Mouse (Mus musculus) embryonic facial prominence, embryonic 10.5 days (tissue): ENCODE measurements at regions not wholly inside any gene's neighbourhood (a gene's known extent, or its start where the extent isn't known, plus 50 kb on each side); places are given as distances from the start of the nearest gene placed in this dataset.
A peak's percentile ranks its signal among the peaks of the same experiment; 100 is the strongest.

Source experiments
- DNase-seq: peaks from one replicate; pipeline ENCODE4 v3.0.0-alpha.2; 2017; ENCODE audit warnings: low spot score
- H3K27ac ChIP-seq: fragments of 300-500 bp; sonication (generic); replicated peaks from 2 replicates; pipeline ENCODE4 v1.5.1; 2016; ENCODE audit warnings: mild to moderate bottlenecking
- H3K27me3 ChIP-seq: fragments of 300-500 bp; sonication (generic); replicated peaks from 2 replicates; pipeline ENCODE4 v1.6.1; 2016; ENCODE audit warnings: low read depth, mild to moderate bottlenecking; ENCODE audit not compliant: poor library complexity, severe bottlenecking
- H3K36me3 ChIP-seq: fragments of 300-500 bp; sonication (generic); replicated peaks from 2 replicates; pipeline ENCODE4 v1.6.1; 2016; ENCODE audit warnings: mild to moderate bottlenecking, moderate library complexity
- H3K4me1 ChIP-seq: fragments of 300-500 bp; sonication (generic); 2 replicates; pipeline ENCODE4 v1.6.1; 2016
- H3K4me3 ChIP-seq: fragments of 300-500 bp; sonication (generic); 2 replicates; pipeline ENCODE4 v1.5.1; 2016; ENCODE audit warnings: mild to moderate bottlenecking, moderate library complexity
- H3K9me3 ChIP-seq: fragments of 300-500 bp; sonication (generic); 2 replicates; pipeline ENCODE4 v1.6.1; 2016; ENCODE audit warnings: mild to moderate bottlenecking
- WGBS: fragments of 180-500 bp; shearing (Covaris S2); methylation state at CpG from one replicate; pipeline ENCODE4 v1.1.7; 2016; 5-methylcytosine and 5-hydroxymethylcytosine counted together

DNA sequence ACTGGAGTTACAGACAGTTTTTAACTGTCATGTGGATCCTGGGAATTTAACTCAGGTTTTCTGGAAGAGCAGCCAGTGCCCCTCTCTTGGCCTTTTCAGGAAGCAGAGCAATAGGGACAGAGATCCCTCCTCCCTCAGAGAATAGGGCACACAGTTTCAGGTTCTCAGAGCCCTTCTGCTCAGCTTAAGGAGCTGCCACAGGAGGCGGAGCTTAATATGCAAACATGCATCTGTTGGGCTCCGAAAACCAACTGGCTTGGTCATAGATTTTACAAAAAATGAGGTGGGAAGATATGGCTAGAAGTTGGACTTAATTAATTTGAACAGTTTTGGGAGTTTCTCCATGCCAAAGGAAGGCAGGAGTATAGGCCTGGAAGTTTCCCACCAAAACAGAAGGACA, 61.9 kb upstream of the Znrf2 start:
- Histone ChIP-seq H3K4me1 (peaks cover 2% of the 10 kb centered on the region), H3K27ac (no peak overlapping the region), H3K9me3 (no peaks in the 10 kb centered on the region), H3K27me3 (peaks cover 12% of the 10 kb centered on the region), H3K4me3 (no peak overlapping the region), H3K36me3 (no peaks in the 10 kb centered on the region)
- DNase-seq = no peak
- WGBS = 82% methylated on average over 2 of the region's 2 CpGs

DNA sequence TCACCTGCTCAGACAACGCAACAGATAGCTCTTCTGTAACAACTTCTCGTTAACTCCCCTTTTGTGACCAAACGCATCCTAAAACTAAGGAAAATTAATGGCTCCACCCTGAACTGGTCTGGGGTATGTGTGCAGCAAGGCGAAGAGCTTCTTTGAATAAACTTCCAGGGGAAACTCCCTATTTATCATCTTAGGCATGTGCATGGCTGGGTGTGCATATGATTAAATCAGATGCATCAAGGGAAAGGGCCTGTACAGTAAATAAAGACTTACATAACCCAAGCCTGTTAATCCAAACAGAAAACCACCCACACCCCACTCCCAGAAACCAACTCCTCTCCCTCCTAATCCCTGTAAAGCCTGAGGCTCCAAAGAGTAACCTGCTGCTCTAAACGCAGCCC, 59.2 kb upstream of the Znrf2 start:
- Histone ChIP-seq H3K4me1 (peaks cover 15% of the 10 kb centered on the region), H3K4me3 (no peak overlapping the region), H3K27ac (no peak overlapping the region), H3K9me3 (no peaks in the 10 kb centered on the region), H3K36me3 (no peaks in the 10 kb centered on the region), H3K27me3 (peaks cover 31% of the 10 kb centered on the region)
- DNase-seq = no peak
- WGBS = 72% methylated on average over 5 of the region's 5 CpGs

DNA sequence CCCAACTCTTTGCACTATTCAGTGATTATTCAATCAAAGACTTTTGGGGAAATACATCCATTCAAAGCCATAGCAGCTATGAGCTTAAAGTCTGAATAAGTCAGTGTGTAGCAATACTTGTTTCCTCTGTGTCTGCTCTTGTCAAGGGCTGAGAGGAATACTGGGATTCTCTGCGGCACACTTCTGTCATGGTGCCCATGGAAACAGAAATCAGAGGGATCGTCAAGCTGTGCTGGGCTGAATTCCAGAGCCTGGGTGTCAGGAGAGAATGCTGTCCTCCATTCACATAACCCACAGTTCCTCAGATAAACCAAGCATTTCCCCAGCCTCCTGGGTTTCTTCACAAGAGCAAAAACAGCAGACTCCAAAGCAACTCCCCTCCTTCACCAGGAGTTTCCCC, 58.6 kb upstream of the Znrf2 start:
- no peaks in the 10 kb centered on the region for H3K9me3 ChIP-seq
- WGBS = 32% methylated on average over 2 of the region's 2 CpGs
- H3K27me3 ChIP-seq = peaks cover 36% of the 10 kb centered on the region
- H3K36me3 ChIP-seq = no peaks in the 10 kb centered on the region
- no peak overlapping the region for H3K27ac ChIP-seq
- DNase-seq = no peak
- H3K4me1 ChIP-seq = peaks cover 15% of the 10 kb centered on the region
- no peak overlapping the region for H3K4me3 ChIP-seq

DNA sequence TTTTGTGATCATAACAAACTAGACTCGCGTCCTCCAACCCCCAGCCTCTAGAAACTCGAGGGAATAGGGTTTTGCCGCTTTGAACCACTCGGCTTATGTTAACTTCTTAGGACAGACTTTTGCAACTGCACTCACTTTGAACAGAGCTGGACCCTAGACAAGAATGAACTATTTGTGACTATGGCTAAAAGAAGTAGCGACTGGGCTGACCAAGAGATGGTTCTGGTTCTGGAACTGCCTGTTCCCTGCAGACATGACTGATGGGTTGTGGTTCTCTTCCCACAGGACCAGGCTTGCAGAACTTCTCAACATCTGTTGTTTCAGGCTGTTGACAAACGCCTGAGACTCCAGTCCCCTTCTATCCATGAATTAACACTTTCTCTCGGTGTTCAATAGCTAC, 57.5 kb upstream of the Znrf2 start:
- DNase-seq = no peak
- no peak overlapping the region for H3K27ac ChIP-seq
- H3K4me1 ChIP-seq = peaks cover 15% of the 10 kb centered on the region
- no peaks in the 10 kb centered on the region for H3K36me3 ChIP-seq
- peaks cover 36% of the 10 kb centered on the region for H3K27me3 ChIP-seq
- no peaks in the 10 kb centered on the region for H3K9me3 ChIP-seq
- 61% methylated on average over 8 of the region's 8 CpGs for WGBS
- no peak overlapping the region for H3K4me3 ChIP-seq

DNA sequence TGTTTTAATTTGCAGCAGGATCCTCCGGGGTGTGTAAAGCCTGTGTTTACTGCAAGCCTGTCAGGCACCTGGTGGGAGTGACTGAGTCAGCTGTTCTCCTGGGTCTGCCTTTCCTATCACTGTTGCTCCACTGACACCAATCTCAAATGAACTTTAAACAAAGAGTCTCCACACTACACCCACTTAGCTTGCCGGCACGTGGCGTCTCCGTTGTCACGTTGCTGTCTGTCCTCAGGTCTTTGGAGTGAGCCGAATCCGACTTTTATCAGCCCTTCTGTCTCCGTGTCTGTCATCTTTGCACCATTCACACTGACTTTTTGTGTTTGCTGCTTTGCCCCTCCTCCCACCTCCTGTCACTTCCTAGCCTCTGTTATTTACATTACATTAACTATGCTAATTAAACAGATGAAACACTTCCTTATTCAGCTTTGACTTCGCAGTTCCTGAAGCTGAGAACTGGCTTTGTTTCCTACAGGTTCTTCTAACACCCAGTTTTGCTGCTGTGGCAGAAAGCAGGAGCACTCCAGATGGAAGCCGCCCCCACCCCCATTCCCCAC, 56.7 kb upstream of the Znrf2 start:
- H3K4me3 ChIP-seq = peak overlapping the region; percentile 31
- no peaks in the 10 kb centered on the region for H3K9me3 ChIP-seq
- 4% methylated on average over 11 of the region's 11 CpGs for WGBS
- H3K27me3 ChIP-seq = peaks cover 36% of the 10 kb centered on the region
- H3K36me3 ChIP-seq = no peaks in the 10 kb centered on the region
- H3K4me1 ChIP-seq = peaks cover 15% of the 10 kb centered on the region
- peak overlapping the region; percentile 24; the same call in 1 of the 2 replicates for H3K27ac ChIP-seq
- DNase-seq = peak; percentile 18

DNA sequence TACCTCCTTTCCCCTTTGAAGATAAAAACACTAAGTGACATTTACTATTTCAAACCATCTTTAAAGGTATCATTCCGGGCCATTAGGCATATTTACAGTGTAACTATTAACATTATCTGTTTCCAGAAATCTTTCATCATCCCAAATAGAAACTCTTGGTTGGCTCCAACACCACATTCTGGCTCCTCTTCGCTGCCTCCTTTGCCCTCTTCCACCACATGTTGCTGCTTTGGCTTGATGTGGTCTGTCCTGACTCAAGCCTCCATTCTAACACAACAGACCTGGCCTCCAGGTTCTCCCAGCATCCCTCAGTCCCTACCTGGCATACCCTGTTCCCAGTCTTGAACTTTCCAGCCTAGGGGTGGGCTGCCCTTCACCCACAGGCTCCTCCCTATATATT, 56.2 kb upstream of the Znrf2 start:
- Histone ChIP-seq H3K9me3 (no peaks in the 10 kb centered on the region), H3K27me3 (peaks cover 36% of the 10 kb centered on the region), H3K4me3 (no peak overlapping the region), H3K36me3 (no peaks in the 10 kb centered on the region), H3K4me1 (peaks cover 15% of the 10 kb centered on the region), H3K27ac (no peak overlapping the region)
- WGBS = 67% methylated on average over 2 of the region's 2 CpGs
- DNase-seq = no peak

DNA sequence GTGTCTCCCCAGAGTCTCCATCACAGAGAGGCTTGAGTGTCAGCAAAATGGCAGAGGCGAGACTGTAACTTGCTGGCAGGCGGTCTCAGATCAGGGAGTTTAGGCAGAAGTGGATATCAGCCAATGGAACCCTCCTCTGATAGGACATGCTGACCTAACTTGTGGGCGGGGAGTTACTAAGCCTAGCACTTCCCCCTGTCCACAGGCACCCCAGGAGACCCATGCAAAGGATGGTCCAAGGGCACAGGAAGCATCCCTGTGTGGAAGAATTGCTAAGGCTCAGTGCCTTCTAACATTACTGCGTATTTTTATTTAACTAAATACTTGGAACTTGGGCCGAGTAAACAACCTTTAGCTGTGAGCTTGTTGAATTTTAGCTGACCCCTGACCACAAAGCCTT, 54.7 kb upstream of the Znrf2 start:
- Histone ChIP-seq H3K36me3 (no peaks in the 10 kb centered on the region), H3K27ac (no peak overlapping the region), H3K4me3 (no peak overlapping the region), H3K27me3 (peaks cover 36% of the 10 kb centered on the region), H3K9me3 (no peaks in the 10 kb centered on the region), H3K4me1 (peaks cover 15% of the 10 kb centered on the region)
- 70% methylated on average over 5 of the region's 5 CpGs for WGBS
- DNase-seq = no peak

DNA sequence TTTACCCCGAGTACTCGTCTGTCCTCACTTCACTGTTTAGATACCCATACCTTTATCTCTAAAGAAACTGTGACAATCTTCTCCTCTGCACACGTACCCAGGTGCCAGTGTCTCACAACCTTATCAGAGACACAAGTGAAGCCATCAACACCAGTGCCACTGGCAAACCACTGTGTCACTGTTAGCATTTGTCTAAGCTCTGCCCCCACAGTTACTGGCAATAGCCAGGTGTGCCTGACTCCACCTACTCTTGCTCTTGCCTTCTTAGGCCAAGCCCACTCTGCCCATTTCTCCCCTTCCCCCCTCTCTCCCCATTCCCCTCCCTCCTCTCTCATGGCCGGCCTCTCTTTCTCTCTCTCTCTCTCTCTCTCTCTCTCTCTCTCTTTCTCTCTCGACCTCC, 54.2 kb upstream of the Znrf2 start:
- no peak for DNase-seq
- no peak overlapping the region for H3K27ac ChIP-seq
- peaks cover 19% of the 10 kb centered on the region for H3K4me1 ChIP-seq
- H3K9me3 ChIP-seq = no peaks in the 10 kb centered on the region
- 46% methylated on average over 5 of the region's 5 CpGs for WGBS
- H3K27me3 ChIP-seq = peaks cover 36% of the 10 kb centered on the region
- H3K36me3 ChIP-seq = no peaks in the 10 kb centered on the region
- H3K4me3 ChIP-seq = no peak overlapping the region

DNA sequence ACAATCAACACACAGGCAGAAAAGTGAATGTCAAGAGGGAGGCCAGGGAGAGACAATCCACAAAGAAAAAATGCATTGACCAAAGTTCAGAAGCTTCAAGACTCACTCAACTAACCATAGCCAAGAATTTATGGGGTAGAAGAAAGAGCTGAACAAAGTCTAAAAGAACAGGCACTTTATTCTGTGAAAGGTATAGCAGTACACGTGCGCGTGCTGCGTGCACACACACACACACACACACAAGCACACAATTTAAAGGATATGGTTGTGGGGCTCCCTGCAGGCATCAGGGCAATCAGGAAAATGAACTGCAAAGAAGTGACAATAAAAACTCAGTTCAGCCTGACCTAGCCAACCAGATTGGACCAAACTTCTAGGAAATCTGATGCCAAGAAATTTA, 53.0 kb upstream of the Znrf2 start:
- Histone ChIP-seq H3K36me3 (no peaks in the 10 kb centered on the region), H3K27ac (no peak overlapping the region), H3K27me3 (peaks cover 34% of the 10 kb centered on the region), H3K9me3 (no peaks in the 10 kb centered on the region), H3K4me3 (no peak overlapping the region), H3K4me1 (peaks cover 28% of the 10 kb centered on the region)
- 92% methylated on average over 4 of the region's 4 CpGs for WGBS
- DNase-seq = no peak

DNA sequence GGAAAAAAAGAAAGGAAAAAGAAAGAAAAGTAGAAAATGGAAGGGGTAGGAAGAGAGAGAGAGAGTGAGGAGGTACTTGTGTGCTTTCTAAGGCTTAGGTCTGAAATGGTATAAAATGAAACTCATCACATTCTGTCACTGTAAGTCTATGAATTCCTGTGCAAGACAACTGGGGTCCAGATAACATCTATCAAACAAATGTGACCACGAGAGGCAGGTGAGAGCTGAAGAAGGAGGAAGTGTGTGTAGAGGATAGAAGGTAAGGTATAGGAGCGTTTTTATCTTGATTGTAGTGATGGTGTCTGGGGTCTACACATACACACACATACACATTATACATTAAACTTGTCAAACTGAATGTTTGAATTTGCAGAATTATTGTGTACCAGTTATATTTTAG, 51.0 kb upstream of the Znrf2 start:
- H3K4me3 ChIP-seq = no peak overlapping the region
- H3K36me3 ChIP-seq = no peaks in the 10 kb centered on the region
- DNase-seq = no peak
- whole genome bisulfite sequencing = 84% methylated on average over 2 of the region's 2 CpGs
- H3K9me3 ChIP-seq = no peaks in the 10 kb centered on the region
- peaks cover 22% of the 10 kb centered on the region for H3K27me3 ChIP-seq
- no peak overlapping the region for H3K27ac ChIP-seq
- H3K4me1 ChIP-seq = peaks cover 17% of the 10 kb centered on the region

DNA sequence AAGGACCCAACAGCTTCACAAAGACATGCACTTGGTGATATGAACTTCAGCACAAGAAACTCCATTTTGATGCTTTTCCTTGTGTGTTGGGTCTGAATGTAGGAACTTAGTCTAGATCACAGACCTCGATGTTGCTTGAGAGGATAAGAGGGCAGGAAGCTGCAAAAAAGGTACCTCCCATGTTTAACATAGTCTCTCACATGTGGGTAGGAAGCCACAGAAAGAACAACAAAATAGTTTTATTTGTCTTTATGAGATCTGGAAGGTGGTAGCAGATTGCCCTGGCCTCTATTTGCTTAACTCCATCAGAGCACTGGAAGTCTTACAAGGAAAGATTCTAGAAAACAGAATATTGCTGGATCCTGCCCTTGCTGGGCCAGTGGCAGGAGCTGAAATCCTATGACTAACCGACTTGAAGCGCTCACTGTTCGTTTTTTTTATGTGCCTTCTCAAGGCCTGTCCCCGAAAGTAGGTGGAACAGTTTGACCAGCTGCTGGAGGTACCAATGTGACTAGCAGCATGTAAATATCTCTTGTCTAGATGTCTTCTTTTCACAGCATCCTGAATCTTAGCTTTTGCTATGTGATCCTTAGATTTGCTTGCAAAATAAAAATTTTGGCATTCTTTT, 50.1 kb upstream of the Znrf2 start:
- Histone ChIP-seq H3K27me3 (peaks cover 13% of the 10 kb centered on the region), H3K36me3 (no peaks in the 10 kb centered on the region), H3K4me3 (no peak overlapping the region), H3K27ac (no peak overlapping the region), H3K9me3 (no peaks in the 10 kb centered on the region), H3K4me1 (peaks cover 16% of the 10 kb centered on the region)
- DNase-seq = no peak
- 82% methylated on average over 5 of the region's 5 CpGs for WGBS
